Mouse (Mus musculus) liver, adult 2 months (tissue): ENCODE measurements around the gene Tmem8b. TPM values are rescaled to one million over a fixed set of nuclear protein-coding genes. Genes with fewer than 3 reads are reported as not detected.

Experiments used
- DNase-seq: peaks from one replicate; pipeline ENCODE4 v3.0.0-alpha.2; 2011; ENCODE audit warnings: low read depth, low spot score; ENCODE audit errors: extremely low read depth
- H3K27ac ChIP-seq: fragments of 200-500 bp; replicated peaks from 2 replicates; pipeline ENCODE4 v1.5.1; 2012; ENCODE audit warnings: low read depth, mild to moderate bottlenecking, control low read depth, inconsistent platforms, low read length; ENCODE audit not compliant: insufficient read depth
- H3K27me3 ChIP-seq: fragments of 200-500 bp; 2 replicates; pipeline ENCODE4 v1.6.1; 2012; ENCODE audit warnings: mild to moderate bottlenecking, moderate library complexity, low read length, inconsistent platforms; ENCODE audit not compliant: control insufficient read depth, insufficient read depth
- H3K36me3 ChIP-seq: fragments of 200-500 bp; 2 replicates; pipeline ENCODE4 v1.6.1; 2012; ENCODE audit warnings: low read length, inconsistent platforms; ENCODE audit not compliant: control insufficient read depth, insufficient read depth
- H3K4me1 ChIP-seq: fragments of 200-500 bp; 2 replicates; pipeline ENCODE4 v1.6.1; 2011; ENCODE audit warnings: low read length; ENCODE audit not compliant: control insufficient read depth, insufficient read depth
- H3K4me3 ChIP-seq: fragments of 200-500 bp; 2 replicates; pipeline ENCODE4 v1.5.1; 2011; ENCODE audit warnings: low read depth, mild to moderate bottlenecking, control low read depth, low read length, moderate library complexity; ENCODE audit not compliant: insufficient read depth
- H3K79me2 ChIP-seq: fragments of 200-500 bp; 2 replicates; pipeline ENCODE4 v1.6.1; 2012; ENCODE audit warnings: inconsistent platforms, mild to moderate bottlenecking, low read length, moderate library complexity; ENCODE audit not compliant: control insufficient read depth, insufficient read depth
- H3K9ac ChIP-seq: fragments of 200-500 bp; 2 replicates; pipeline ENCODE4 v1.6.1; 2012; ENCODE audit warnings: low read depth, mild to moderate bottlenecking, control low read depth, inconsistent platforms, low read length
- CTCF ChIP-seq: fragments of 200-500 bp; IDR thresholded peaks from 2 replicates; pipeline ENCODE4 v1.5.1; 2011; ENCODE audit warnings: low read depth, low read length, control low read depth
- POLR2A ChIP-seq: fragments of 200-500 bp; IDR thresholded peaks from 2 replicates; pipeline ENCODE4 v1.6.1; 2011; ENCODE audit warnings: low read length, control low read depth; ENCODE audit not compliant: insufficient read depth; ENCODE audit errors: extremely low read depth
- WGBS: fragments of 180-500 bp; shearing (Covaris S2); methylation state at CpG from one replicate; pipeline ENCODE4 v1.1.7; 2018; 5-methylcytosine and 5-hydroxymethylcytosine counted together
- polyA plus RNA-seq: library from polyadenylated mRNA; depleted of rRNA; stranded (reverse); fragments of >200 nt; gene quantifications from 2 replicates; pipeline ENCODE4 v1.2.3, GENCODE M21; 2012
- total RNA-seq: library from RNA; depleted of rRNA; stranded (reverse); fragments of >200 nt; gene quantifications from 2 replicates; pipeline ENCODE4 v1.2.3, GENCODE M21; 2014

The Tmem8b gene
- total and polyA plus RNA-seq, 2 experiments = 0.46 to 1.9 TPM

GRCm38 (mm10) chr4:43655656-43656338 lies 13.0 kb upstream of the Tmem8b start:
- no peaks in the 10 kb centered on the region for H3K27me3 ChIP-seq
- H3K9ac ChIP-seq = peak overlapping the region; percentile 87
- WGBS = 3% methylated on average over 34 of the region's 34 CpGs
- H3K27ac ChIP-seq = peak overlapping the region; percentile 97
- peak overlapping the region; percentile 91 for H3K4me3 ChIP-seq
- no peaks in the 10 kb centered on the region for H3K36me3 ChIP-seq
- 0 out of 2 replicates have a peak, but pooled peaks cover 2% of the 10 kb centered on the region for H3K79me2 ChIP-seq
- TF ChIP-seq CTCF (no peak), POLR2A (no peak)
- peak; percentile 75 for DNase-seq
- peaks cover 4% of the 10 kb centered on the region for H3K4me1 ChIP-seq

GRCm38 (mm10) chr4:43656339-43657109 lies 12.2 kb upstream of the Tmem8b start, which contains the start of gene Hint2:
Gene Hint2 (minus strand): TSS chr4:43656466.
- Histone ChIP-seq H3K36me3 (no peaks in the 10 kb centered on the region), H3K4me1 (peaks cover 4% of the 10 kb centered on the region), H3K27ac (peak within 1 kb of the TSS; percentile 97), H3K9ac (peak within 1 kb of the TSS; percentile 87), H3K27me3 (no peaks in the 10 kb centered on the region), H3K79me2 (0 out of 2 replicates have a peak, but pooled peaks cover 2% of the 10 kb centered on the region), H3K4me3 (peak within 1 kb of the TSS; percentile 91)
- WGBS = 2% methylated on average over 34 of the region's 34 CpGs
- no peak for TF ChIP-seq CTCF
- TF ChIP-seq POLR2A = peak; percentile 91
- peak; percentile 99 for DNase-seq

GRCm38 (mm10) chr4:43657146-43657545 lies 11.6 kb upstream of the Tmem8b start:
- DNase-seq = no peak
- Histone ChIP-seq H3K4me1 (peaks cover 4% of the 10 kb centered on the region), H3K9ac (no peak overlapping the region), H3K36me3 (no peaks in the 10 kb centered on the region), H3K27me3 (peaks cover 2% of the 10 kb centered on the region; the same call in 1 of the 2 replicates), H3K4me3 (no peak overlapping the region), H3K27ac (no peak overlapping the region), H3K79me2 (0 out of 2 replicates have a peak, but pooled peaks cover 2% of the 10 kb centered on the region)
- TF ChIP-seq CTCF (no peak), POLR2A (no peak)
- WGBS = 65% methylated on average over 4 of the region's 4 CpGs

- WGBS = 27% methylated on average over 4 of the region's 4 CpGs
- no peaks in the 10 kb centered on the region for H3K36me3 ChIP-seq
- DNase-seq = no peak
- no peaks in the 10 kb centered on the region for H3K79me2 ChIP-seq
- no peak overlapping the region for H3K4me3 ChIP-seq
- TF ChIP-seq CTCF (no peak), POLR2A (no peak)
- no peak overlapping the region for H3K27ac ChIP-seq
- peaks cover 7% of the 10 kb centered on the region; the same call in 1 of the 2 replicates for H3K4me1 ChIP-seq
- H3K9ac ChIP-seq = no peak overlapping the region
- peaks cover 2% of the 10 kb centered on the region; the same call in 1 of the 2 replicates for H3K27me3 ChIP-seq
Measured at GRCm38 (mm10) chr4:43666412-43666811, 2.4 kb upstream of the Tmem8b start.

GRCm38 (mm10) chr4:43669428-43669794 lies 640 bp downstream of the Tmem8b start:
- DNase-seq = peak; percentile 66

More at GRCm38 (mm10) chr4:43669428-43669794, 640 bp downstream of the Tmem8b start:
- Histone ChIP-seq H3K4me1 (peaks cover 7% of the 10 kb centered on the region; the same call in 1 of the 2 replicates), H3K27ac (no peak overlapping the region), H3K9ac (peak overlapping the region; percentile 73), H3K4me3 (peak overlapping the region; percentile 77), H3K79me2 (no peaks in the 10 kb centered on the region), H3K36me3 (no peaks in the 10 kb centered on the region), H3K27me3 (no peaks in the 10 kb centered on the region)
- WGBS = 1% methylated on average over 17 of the region's 25 CpGs
- TF ChIP-seq POLR2A (no peak), CTCF (no peak)
